Mouse (Mus musculus) forebrain, embryonic 12.5 days (tissue): ENCODE results near the gene Rasl11a. TPM values are rescaled to one million over a fixed set of nuclear protein-coding genes. Genes with fewer than 3 reads are reported as not detected.
A peak's percentile ranks its signal among the peaks of the same experiment; 100 is the strongest.
"Not testable (repeated sequence)": the region's sequence is repeated elsewhere in the genome, so short reads cannot be mapped to it uniquely, and the experiment has no call there.

Source experiments
- ATAC-seq: fragments of 200-750 bp; cut with Nextera tagmentation; 2 replicates; pipeline ENCODE4 v1.8.0; 2017; ENCODE audit warnings: moderate TSS enrichment; ENCODE audit not compliant: low FRiP score
- H3K27ac ChIP-seq: fragments of 300-500 bp; sonication (generic); 2 replicates; pipeline ENCODE4 v1.5.1; 2016; ENCODE audit warnings: mild to moderate bottlenecking
- H3K27me3 ChIP-seq: fragments of 300-500 bp; sonication (generic); 2 replicates; pipeline ENCODE4 v1.6.1; 2016; ENCODE audit warnings: mild to moderate bottlenecking
- H3K36me3 ChIP-seq: fragments of 300-500 bp; sonication (generic); replicated peaks from 2 replicates; pipeline ENCODE4 v1.6.1; 2016; ENCODE audit warnings: mild to moderate bottlenecking
- H3K4me1 ChIP-seq: fragments of 300-500 bp; sonication (generic); 2 replicates; pipeline ENCODE4 v1.6.1; 2016
- H3K4me2 ChIP-seq: fragments of 300-500 bp; sonication (generic); 2 replicates; pipeline ENCODE4 v1.6.1; 2016; ENCODE audit warnings: mild to moderate bottlenecking, moderate library complexity
- H3K4me3 ChIP-seq: fragments of 300-500 bp; sonication (generic); replicated peaks from 2 replicates; pipeline ENCODE4 v1.5.1; 2016; ENCODE audit warnings: mild to moderate bottlenecking
- H3K9ac ChIP-seq: fragments of 300-500 bp; sonication (generic); 2 replicates; pipeline ENCODE4 v1.6.1; 2016; ENCODE audit warnings: mild to moderate bottlenecking
- H3K9me3 ChIP-seq: fragments of 300-500 bp; sonication (generic); 2 replicates; pipeline ENCODE4 v1.6.1; 2016
- WGBS: fragments of 180-500 bp; shearing (Covaris S2); methylation state at CpG from one replicate; pipeline ENCODE4 v1.1.7; 2016; 5-methylcytosine and 5-hydroxymethylcytosine counted together
- polyA plus RNA-seq: library from polyadenylated mRNA; unstranded; fragments of >200 nt; fragmentation: Nextera tagmentation; extraction: Ambion mirVana; gene quantifications from 2 replicates; pipeline ENCODE4 v1.2.1, GENCODE M21; 2016

Rasl11a gene
- polyA plus RNA-seq, 1 experiment from 2014 or later, result 19.3 TPM

- no peak for ATAC-seq
- Histone ChIP-seq H3K27ac (no peak overlapping the region), H3K4me2 (no peak overlapping the region), H3K27me3 (no peaks in the 10 kb centered on the region), H3K4me3 (no peak overlapping the region), H3K4me1 (no peaks in the 10 kb centered on the region), H3K9me3 (no peaks in the 10 kb centered on the region), H3K36me3 (no peaks in the 10 kb centered on the region), H3K9ac (no peak overlapping the region)
- 78% methylated on average over 2 of the region's 2 CpGs for WGBS
These were observed 31.2 kb downstream of the Rasl11a start for GRCm38 (mm10) chr5:146876024-146876423.

- not testable (repeated sequence) for H3K4me2 ChIP-seq, H3K36me3 ChIP-seq, H3K27me3 ChIP-seq, ATAC-seq, H3K9me3 ChIP-seq, H3K4me1 ChIP-seq, H3K9ac ChIP-seq, H3K27ac ChIP-seq, H3K4me3 ChIP-seq
- WGBS, result 75% methylated on average over 5 of the region's 6 CpGs
These were observed 33.0 kb downstream of the Rasl11a start for GRCm38 (mm10) chr5:146877882-146878281.

- H3K4me1 ChIP-seq, result no peaks in the 10 kb centered on the region
- H3K9ac ChIP-seq, result no peak overlapping the region
- H3K27me3 ChIP-seq, result no peaks in the 10 kb centered on the region
- H3K9me3 ChIP-seq, result no peaks in the 10 kb centered on the region
- no peaks in the 10 kb centered on the region for H3K36me3 ChIP-seq
- WGBS, result 89% methylated on average over 6 of the region's 6 CpGs
- no peak overlapping the region for H3K4me2 ChIP-seq
- H3K27ac ChIP-seq, result no peak overlapping the region
- no peak for ATAC-seq
- H3K4me3 ChIP-seq, result no peak overlapping the region
These were observed 37.4 kb downstream of the Rasl11a start for GRCm38 (mm10) chr5:146882261-146882660.

- Histone ChIP-seq H3K4me2 (no peak overlapping the region), H3K4me3 (no peak overlapping the region), H3K9ac (no peak overlapping the region), H3K9me3 (no peaks in the 10 kb centered on the region), H3K27ac (no peak overlapping the region), H3K4me1 (no peaks in the 10 kb centered on the region), H3K36me3 (no peaks in the 10 kb centered on the region), H3K27me3 (no peaks in the 10 kb centered on the region)
- 72% methylated on average over 7 of the region's 7 CpGs for WGBS
- ATAC-seq, result no peak
These were observed 38.2 kb downstream of the Rasl11a start for GRCm38 (mm10) chr5:146883053-146883452.

GRCm38 (mm10) chr5:146883486-146884272 is 38.8 kb downstream of the Rasl11a start:
- Histone ChIP-seq H3K4me1 (no peaks in the 10 kb centered on the region), H3K4me3 (no peak overlapping the region), H3K27ac (no peak overlapping the region), H3K9me3 (no peaks in the 10 kb centered on the region), H3K4me2 (no peak overlapping the region), H3K9ac (no peak overlapping the region), H3K27me3 (no peaks in the 10 kb centered on the region), H3K36me3 (no peaks in the 10 kb centered on the region)
- WGBS, result 91% methylated on average over 15 of the region's 15 CpGs
- no peak for ATAC-seq

GRCm38 (mm10) chr5:146891127-146891526 is 46.3 kb downstream of the Rasl11a start:
- no peak for ATAC-seq
- Histone ChIP-seq H3K9me3 (no peaks in the 10 kb centered on the region), H3K27me3 (no peaks in the 10 kb centered on the region), H3K4me1 (no peaks in the 10 kb centered on the region), H3K36me3 (no peaks in the 10 kb centered on the region), H3K9ac (no peak overlapping the region), H3K4me3 (no peak overlapping the region), H3K27ac (no peak overlapping the region), H3K4me2 (peak overlapping the region; percentile 34)
- 13% methylated on average over 14 of the region's 14 CpGs for WGBS

GRCm38 (mm10) chr5:146892904-146893303 is 48.0 kb downstream of the Rasl11a start:
- H3K4me3 ChIP-seq, result no peak overlapping the region
- no peaks in the 10 kb centered on the region for H3K4me1 ChIP-seq
- H3K9me3 ChIP-seq, result no peaks in the 10 kb centered on the region
- no peak for ATAC-seq
- WGBS, result 82% methylated on average over 4 of the region's 4 CpGs
- H3K9ac ChIP-seq, result no peak overlapping the region
- H3K27ac ChIP-seq, result no peak overlapping the region
- H3K27me3 ChIP-seq, result no peaks in the 10 kb centered on the region
- H3K36me3 ChIP-seq, result no peaks in the 10 kb centered on the region
- no peak overlapping the region for H3K4me2 ChIP-seq

GRCm38 (mm10) chr5:146893478-146894182 is 48.8 kb downstream of the Rasl11a start:
- Histone ChIP-seq H3K4me3 (no peak overlapping the region), H3K36me3 (no peaks in the 10 kb centered on the region), H3K4me2 (no peak overlapping the region), H3K27ac (no peak overlapping the region), H3K4me1 (no peaks in the 10 kb centered on the region), H3K9ac (no peak overlapping the region), H3K9me3 (no peaks in the 10 kb centered on the region), H3K27me3 (no peaks in the 10 kb centered on the region)
- 87% methylated on average over 11 of the region's 11 CpGs for WGBS
- no peak for ATAC-seq

- H3K9ac ChIP-seq, H3K4me2 ChIP-seq, H3K27ac ChIP-seq, H3K36me3 ChIP-seq, ATAC-seq, H3K9me3 ChIP-seq, H3K27me3 ChIP-seq, H3K4me3 ChIP-seq, H3K4me1 ChIP-seq: not testable (repeated sequence)
- WGBS, result 90% methylated on average over 14 of the region's 16 CpGs
These were observed 50.8 kb downstream of the Rasl11a start for GRCm38 (mm10) chr5:146895667-146896066.

GRCm38 (mm10) chr5:146896973-146897372 is 52.1 kb downstream of the Rasl11a start:
- Histone ChIP-seq H3K9ac (no peak overlapping the region), H3K4me3 (no peak overlapping the region), H3K36me3 (no peaks in the 10 kb centered on the region), H3K27me3 (no peaks in the 10 kb centered on the region), H3K4me1 (no peaks in the 10 kb centered on the region), H3K27ac (no peak overlapping the region), H3K4me2 (no peak overlapping the region), H3K9me3 (no peaks in the 10 kb centered on the region)
- ATAC-seq, result no peak
- WGBS, result 85% methylated on average over 13 of the region's 13 CpGs
